Mouse (Mus musculus) cerebellum, postnatal 4 days (tissue): ENCODE results near the gene Rere.
"Not testable (repeated sequence)": the region's sequence is repeated elsewhere in the genome, so short reads cannot be mapped to it uniquely, and the experiment has no call there.

Experiments used
- DNase-seq, 2 experiments: peaks; one replicate each; pipeline ENCODE4 v3.0.0; 2022; ENCODE audit warnings: low spot score in 2 of 2, mixed read lengths in 1 of 2

The Rere gene

GRCm38 (mm10) chr4:150282631-150283334 lies 1.3 kb downstream of the Rere start:
- DNase-seq, result no peak

GRCm38 (mm10) chr4:150283335-150283638 lies 1.8 kb downstream of the Rere start:
- no peak for DNase-seq

GRCm38 (mm10) chr4:150283993-150284392 lies 2.5 kb downstream of the Rere start:
- DNase-seq, result no peak

- no peak for DNase-seq
These were observed 5.5 kb downstream of the Rere start for GRCm38 (mm10) chr4:150286980-150287379.

- DNase-seq, result not testable (repeated sequence)
These were observed 6.0 kb downstream of the Rere start for GRCm38 (mm10) chr4:150287463-150287862.

GRCm38 (mm10) chr4:150291900-150292299 lies 10.5 kb downstream of the Rere start:
- DNase-seq, result no peak

GRCm38 (mm10) chr4:150294870-150295269 lies 13.4 kb downstream of the Rere start:
- DNase-seq, result no peak

- no peak for DNase-seq
These were observed 14.5 kb downstream of the Rere start for GRCm38 (mm10) chr4:150295966-150296365.

GRCm38 (mm10) chr4:150302726-150303125 lies 21.3 kb downstream of the Rere start:
- DNase-seq, result no peak

GRCm38 (mm10) chr4:150306701-150307100 lies 25.3 kb downstream of the Rere start:
- no peak for DNase-seq

GRCm38 (mm10) chr4:150307226-150307625 lies 25.8 kb downstream of the Rere start:
- no peak for DNase-seq

GRCm38 (mm10) chr4:150311431-150311830 lies 30.0 kb downstream of the Rere start:
- DNase-seq, result no peak

- no peak for DNase-seq
These were observed 31.2 kb downstream of the Rere start for GRCm38 (mm10) chr4:150312646-150313045.

- DNase-seq, result no peak
These were observed 33.9 kb downstream of the Rere start for GRCm38 (mm10) chr4:150315301-150315700.

- DNase-seq, result no peak
These were observed 35.1 kb downstream of the Rere start for GRCm38 (mm10) chr4:150316546-150316945.

- no peak for DNase-seq
These were observed 43.8 kb downstream of the Rere start for GRCm38 (mm10) chr4:150325046-150325801.

- DNase-seq, result no peak
These were observed 44.6 kb downstream of the Rere start for GRCm38 (mm10) chr4:150326005-150326404.

- no peak for DNase-seq
These were observed 46.0 kb downstream of the Rere start for GRCm38 (mm10) chr4:150327476-150327875.

GRCm38 (mm10) chr4:150333927-150334682 lies 52.7 kb downstream of the Rere start:
- no peak for DNase-seq

GRCm38 (mm10) chr4:150337260-150337659 lies 55.8 kb downstream of the Rere start:
- no peak for DNase-seq

- peak in 1 of 2 experiments; percentile 40 for DNase-seq
These were observed 57.6 kb downstream of the Rere start for GRCm38 (mm10) chr4:150338906-150339650.
